Mouse (Mus musculus) erythroblast, embryonic 14.5 days (primary cell): Measurements from ENCODE around the gene Bmp6.

Source experiments
- GATA1 ChIP-seq: IDR thresholded peaks from 2 replicates; pipeline ENCODE4 v1.6.1; 2012; ENCODE audit warnings: low read length, inconsistent platforms, mixed read lengths
- TAL1 ChIP-seq: IDR thresholded peaks from 3 replicates; pipeline ENCODE4 v1.6.1; 2012; ENCODE audit warnings: low read length, inconsistent platforms, mixed read lengths

- TF ChIP-seq TAL1 (no peak), GATA1 (no peak)
Observed at GRCm38 (mm10) chr13:38527041-38527796, 182.3 kb downstream of the Bmp6 start.
